Mouse (Mus musculus) layer of hippocampus, adult 9-11 months (tissue): ENCODE data around the gene Ift80.
A peak's percentile ranks its signal among the peaks of the same experiment; 100 is the strongest.
"Not testable (repeated sequence)": the region's sequence is repeated elsewhere in the genome, so short reads cannot be mapped to it uniquely, and the experiment has no call there.

Experiments used
- DNase-seq: peaks from one replicate; pipeline ENCODE4 v3.0.0; 2022

Gene Ift80

DNA sequence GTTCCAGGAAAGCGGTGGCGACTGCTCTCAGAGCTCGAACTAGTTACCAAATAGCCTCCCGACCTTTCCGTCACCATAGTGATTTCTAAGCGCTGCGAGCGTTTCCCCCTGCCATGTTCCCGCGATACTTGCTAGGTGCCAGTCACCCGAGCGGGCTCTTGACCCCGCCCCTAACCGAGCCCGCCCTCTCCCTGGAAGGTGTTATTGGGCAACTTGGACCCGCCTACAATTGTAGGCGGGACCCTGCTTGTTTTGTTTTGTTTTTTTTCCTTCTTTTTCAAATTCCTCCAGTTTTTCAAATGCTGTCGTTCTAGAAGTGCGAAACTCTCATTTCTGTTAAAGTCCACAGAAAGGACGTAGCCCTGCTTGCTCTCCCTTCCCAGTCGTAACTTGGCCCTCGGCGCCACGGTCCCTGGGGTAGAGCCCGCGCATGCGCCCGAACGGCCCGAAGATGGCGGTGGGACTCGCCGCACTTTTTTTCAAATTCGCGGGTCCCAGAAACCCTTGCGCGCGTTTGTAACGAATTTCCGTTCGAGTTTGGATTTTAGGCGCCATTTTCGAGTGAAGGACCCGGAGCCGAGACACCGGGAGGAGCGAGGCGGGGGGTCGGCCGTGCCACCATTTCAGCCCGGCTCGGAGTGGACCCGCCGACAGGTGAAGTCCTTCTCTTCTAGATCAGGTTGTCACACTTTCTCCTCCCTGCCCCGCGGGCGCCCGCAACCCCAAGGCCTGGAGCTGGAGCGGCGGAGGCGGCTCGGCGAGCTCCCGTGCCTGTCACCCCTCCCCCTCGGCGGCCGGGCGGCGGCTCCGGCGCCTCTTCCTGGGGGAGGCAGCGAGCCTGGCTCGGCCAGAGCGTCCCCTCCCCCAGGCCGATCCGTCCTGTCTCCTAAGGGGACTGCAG lies at the start of gene Ift80, which contains the start of gene Smc4:
Gene Ift80, minus strand, starts transcription at position 134 of the 901 bp plus-strand sequence.
Gene Smc4, plus strand, starts transcription at position 302 of the 901 bp plus-strand sequence.
- DNase-seq, result peak; percentile 95

DNA sequence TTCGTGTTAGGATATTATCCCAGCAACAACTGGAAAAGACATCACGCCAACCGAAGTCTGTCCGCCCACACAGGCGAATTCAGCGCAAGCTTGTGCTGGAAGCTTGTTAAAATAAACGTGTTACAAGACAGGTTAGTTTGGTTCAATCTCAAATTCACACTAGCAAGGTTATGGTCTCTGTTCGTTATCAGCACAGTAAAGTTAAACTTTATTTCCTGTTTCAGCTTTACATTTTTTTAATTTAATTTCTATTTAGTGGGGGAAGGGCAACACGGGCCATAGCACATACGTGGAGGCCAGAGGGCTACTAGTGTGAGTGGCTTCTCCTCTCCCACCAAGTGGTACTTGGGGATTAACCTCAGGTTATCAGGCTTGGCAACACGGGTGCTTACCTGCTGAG lies 47.5 kb upstream of the Ift80 start:
- no peak for DNase-seq

DNA sequence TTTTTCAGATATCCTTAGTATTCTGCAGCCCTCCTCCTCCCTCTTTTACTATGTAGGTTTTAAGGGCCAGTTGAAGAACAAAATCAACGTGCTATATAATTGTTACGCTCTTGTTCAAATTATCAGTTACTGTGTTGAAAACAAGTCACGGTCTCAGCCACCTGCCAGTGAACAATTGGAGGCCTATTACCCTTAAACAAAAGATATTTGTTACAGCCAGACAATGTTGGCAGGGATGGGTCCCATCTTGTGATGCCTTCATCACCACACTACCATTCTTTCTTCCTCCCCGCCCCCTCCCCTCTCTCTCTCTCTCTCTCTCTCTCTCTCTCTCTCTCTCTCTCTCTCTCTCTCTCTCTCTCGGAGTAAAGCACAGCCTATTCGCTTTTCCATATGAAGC lies 44.6 kb upstream of the Ift80 start:
- peak; percentile 77 for DNase-seq

DNA sequence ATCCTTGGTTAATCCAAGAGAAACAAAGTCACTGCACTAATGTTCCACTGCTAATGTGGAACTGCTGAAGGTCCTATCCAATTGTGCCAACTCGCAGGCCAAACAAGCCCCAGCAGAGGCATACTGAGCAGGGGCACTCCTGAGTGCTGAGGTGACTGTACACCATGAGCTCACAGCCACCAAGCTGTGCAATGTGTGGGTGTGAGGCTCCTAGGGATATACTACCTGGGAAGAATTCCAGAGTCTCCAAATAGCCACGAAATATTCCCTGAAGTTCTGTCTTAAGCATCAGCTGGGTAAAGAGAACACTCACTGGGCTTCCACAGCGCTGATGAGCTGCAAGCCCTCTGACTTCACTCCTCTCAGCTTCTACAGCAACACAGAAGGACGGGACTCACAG lies 43.3 kb upstream of the Ift80 start:
- no peak for DNase-seq

DNA sequence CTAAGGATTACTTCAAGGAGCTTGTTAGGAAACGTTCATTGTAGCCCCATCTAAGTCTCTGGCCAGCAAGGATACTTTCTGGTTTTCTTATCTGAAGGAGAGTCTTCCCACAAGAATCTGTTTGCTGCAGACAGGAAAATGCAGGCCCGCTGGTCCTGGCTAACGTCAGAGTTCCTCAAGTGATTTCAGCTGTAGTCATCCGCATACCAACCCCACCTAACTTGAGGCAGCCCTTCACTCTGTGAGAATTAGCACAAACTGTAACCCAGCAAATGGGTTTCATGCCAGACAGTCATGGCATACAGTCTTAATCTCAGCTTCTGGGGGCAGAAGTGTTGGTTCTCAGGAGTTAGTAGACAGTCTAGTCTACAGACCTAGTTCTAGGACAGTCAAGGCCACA lies 42.1 kb upstream of the Ift80 start:
- no peak for DNase-seq

DNA sequence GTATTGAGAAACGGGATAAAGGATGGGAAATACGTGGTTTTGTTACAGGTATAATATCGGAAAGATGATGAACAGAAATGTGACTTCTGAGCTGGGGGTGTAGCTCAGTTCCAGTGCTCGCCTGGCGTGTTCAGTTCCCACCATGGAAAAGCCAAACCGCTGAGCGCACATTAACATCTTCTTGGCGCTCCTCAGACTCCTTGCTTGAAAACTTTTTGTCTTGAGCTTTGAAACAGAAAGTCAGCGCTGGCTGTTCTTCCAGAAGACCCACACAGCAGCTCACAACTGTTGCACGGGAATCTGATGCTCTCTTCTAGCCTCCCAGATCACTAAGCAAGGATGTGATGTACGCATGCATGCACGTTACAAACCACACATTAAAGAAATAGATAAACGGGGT lies 41.4 kb upstream of the Ift80 start:
- no peak for DNase-seq

DNA sequence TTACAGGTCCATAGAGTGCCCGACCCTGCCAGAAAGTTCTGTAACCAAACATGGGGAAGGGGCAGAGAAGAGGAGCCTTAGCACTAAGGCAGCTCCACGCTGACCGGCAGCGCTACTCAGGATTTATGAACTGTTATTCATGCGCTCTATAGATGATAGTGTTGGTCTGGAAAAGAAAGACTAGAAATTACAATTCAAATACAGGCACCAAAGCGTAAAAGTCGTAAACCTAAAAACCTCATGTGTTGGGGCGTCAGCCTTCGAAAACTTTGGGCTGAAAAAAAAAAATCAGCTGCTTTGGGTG lies 41.0 kb upstream of the Ift80 start:
- DNase-seq, result no peak

DNA sequence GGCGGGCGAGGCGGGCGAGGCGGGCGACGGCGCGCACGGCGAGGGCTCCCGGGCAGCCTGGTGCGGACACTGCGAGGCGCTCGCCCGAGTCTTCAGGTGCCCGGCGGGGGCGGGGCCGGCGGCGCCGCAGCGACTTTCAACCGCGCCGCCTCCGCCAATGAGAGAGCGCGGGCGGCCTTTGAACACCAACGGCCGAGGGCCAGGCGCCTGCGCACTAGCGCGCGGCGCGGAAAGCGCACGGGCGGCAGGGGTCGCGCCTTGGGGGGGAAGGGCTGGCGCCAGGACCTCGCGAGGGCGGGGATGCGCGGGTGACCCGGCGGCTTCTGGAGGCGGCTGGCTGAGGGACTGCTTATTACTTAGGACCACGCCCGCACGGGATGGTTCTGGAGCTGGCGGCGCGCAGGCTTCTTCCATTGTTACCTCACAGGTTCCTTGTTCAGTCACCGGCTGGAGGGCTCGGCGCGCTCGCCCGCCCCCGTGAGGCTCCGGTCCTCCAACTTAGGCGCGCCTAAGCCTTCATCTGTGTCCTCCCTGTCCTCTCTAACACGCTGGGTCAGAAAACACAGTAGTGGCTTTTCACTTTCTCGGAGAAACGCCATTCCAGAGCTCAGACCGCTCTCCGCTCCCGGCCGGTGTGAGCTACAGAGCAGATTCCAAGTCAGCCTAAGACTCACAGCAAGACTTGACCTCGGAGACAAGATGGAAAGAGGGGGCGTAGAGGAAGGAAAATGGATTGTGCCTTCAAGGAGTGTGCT lies 40.5 kb upstream of the Ift80 start, which contains the start of gene Trim59:
Gene Trim59, minus strand, starts transcription at position 111 of the 755 bp plus-strand sequence.
- peak; percentile 89 for DNase-seq

DNA sequence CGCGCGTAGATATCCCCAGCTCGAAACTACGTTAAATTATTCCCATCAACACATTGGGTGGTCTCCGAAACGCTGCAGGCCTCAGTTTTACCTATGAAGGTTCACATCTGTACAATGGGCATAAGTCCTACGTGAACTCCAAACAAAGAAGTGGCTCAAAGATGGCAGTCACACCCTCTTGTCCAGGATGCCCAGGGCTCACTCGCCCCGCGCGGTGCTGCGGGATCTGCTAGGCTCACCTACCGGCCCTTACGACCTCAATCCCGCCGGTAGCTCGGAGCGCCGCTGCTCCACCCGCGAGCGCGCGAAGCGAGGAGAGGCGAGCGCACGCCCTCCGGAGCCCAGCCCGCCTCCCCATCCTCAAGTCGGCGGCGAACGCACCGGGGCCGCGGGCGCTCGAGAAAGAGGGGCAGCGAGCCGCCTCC lies 39.8 kb upstream of the Ift80 start:
- no peak for DNase-seq

DNA sequence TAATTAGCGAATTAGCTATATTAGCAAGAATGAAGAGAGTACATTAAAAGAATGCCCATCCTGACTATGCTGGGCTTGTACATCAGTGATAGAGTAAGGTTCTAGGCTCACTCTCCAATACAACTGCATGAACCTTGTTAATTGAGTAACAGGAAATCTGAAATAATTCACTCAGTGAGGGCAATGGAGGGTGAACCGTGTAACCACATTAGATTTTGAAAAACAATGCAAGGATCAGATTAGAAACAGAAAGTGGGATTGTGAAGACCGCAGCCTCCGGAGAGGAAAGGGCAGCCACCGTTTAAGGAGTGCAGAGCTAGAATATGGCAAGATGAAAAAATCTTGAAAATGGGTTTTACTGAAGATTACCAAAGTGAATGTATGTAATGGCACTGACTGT lies 36.9 kb upstream of the Ift80 start:
- no peak for DNase-seq

DNA sequence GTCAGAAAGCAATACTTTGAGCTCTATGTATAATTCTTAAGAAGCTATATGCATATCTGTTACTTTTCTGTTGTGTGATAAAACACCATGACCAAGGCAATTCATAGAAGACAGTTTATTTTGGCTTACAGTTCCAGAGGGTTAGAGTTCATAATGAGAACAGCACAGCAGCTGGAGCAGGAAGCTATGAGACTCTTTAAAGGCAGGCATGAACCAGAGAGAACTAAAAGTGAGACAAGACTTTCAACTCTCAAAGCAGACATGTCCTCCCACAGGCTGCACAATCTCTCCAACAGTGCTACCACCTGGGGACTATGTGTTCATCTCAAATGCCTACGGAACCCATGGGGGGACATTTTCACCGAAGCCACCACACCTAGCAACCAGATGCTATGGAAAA lies 35.7 kb upstream of the Ift80 start:
- no peak for DNase-seq

DNA sequence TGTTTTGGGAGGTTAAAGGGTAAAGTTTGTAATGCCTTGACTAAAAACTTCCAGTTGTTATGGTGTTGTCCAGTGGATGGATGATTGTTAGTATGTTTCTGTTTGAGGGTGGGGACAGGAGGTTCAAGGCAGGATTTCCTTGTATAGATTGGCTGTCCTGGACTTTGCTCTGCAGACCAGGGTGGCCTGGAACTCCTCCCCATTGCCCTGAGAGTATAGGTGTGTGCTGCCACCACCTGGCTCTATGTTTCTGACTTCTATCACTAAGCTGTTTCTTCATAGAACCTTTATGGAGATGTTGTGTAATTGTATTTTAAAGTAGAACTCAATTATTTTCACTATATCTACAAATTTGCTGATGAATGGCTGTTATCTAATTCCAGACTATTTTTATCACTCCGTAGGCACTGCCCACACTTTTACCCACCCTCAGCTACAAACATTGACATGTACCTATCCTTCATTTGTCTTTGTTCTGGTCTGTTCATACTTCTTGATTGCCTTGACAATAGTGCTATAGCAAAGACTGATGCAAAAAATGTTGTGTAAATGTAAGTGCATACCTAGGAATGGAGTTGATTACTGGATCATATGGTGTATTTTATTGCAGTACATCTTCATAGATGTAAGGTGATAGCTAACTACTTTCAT lies 21.9 kb upstream of the Ift80 start:
- DNase-seq, result no peak

DNA sequence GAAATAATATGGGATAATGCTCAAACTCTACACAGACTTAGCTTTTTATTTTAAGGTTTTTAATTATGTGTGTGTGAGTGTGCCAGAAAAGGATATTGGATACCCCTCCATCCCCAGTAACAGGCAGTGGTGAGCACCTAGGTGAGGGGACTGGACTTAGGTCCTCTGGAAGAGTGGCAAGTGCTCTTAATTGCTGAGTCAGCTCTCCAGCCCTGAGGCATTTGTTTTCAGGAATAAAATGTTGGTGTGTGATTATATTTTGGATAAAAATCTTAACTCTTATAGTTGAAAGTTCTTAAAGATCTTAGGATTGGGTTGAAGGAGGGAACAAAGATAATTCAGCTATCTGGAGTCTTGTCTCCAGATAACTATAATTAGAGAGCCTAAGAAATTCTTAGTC lies 16.4 kb upstream of the Ift80 start:
- no peak for DNase-seq

DNA sequence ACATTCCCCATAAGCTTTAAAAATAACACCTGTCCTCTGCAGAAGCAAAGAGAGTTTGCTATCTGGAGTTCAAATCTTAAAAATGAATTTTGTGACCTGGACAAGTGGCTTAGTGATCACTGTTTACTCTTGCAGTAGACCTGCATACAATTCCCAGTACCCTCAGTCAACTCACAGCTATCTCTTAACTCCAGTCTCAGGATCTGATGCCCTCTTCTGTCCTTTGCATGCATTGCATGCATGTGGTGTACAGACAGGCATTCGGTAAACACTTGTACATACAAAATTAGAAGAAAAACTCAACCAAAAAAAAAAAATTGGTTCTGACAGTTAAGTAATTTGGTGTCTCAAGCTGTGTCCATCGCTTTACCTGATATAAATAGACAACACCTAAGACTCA lies 15.9 kb upstream of the Ift80 start:
- no peak for DNase-seq

DNA sequence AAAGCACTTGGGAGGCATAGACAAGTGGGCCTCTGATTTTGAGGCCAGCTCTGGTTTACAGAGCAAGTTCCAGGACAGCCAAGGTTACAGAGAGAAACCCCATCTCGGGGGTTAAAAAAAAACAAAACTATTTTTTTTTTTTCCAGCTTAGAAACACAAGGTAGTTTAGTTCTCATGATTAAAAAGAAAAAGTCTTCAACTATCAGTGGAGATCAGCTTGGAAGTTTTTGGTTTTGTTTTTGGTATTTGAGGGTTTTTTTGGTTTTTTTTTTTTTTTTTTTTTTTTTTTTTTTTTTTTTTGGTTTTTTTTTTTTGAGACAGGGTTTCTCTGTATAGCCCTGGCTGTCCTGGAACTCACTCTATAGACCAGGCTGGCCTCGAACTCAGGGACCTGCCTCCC lies 14.3 kb upstream of the Ift80 start:
- DNase-seq, result not testable (repeated sequence)

DNA sequence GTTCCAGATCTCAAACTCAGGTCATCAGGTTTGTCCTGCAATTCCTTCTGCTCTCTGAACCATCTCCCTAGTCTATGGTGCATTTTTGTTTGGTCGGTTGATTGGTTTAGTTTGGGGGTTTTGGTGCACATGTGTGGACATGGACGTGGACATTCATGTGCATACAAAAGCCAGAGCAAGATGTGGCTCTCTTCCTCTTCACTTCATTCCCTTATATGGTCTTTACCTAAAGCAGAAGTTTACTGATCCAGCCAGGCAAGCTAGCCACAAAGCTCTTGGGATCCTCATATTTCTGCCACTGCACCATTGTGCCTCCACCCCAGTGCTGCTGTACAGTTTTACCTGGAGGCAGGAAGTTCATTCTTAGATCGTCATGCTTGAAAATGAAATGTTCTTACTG lies 12.8 kb upstream of the Ift80 start:
- no peak for DNase-seq

DNA sequence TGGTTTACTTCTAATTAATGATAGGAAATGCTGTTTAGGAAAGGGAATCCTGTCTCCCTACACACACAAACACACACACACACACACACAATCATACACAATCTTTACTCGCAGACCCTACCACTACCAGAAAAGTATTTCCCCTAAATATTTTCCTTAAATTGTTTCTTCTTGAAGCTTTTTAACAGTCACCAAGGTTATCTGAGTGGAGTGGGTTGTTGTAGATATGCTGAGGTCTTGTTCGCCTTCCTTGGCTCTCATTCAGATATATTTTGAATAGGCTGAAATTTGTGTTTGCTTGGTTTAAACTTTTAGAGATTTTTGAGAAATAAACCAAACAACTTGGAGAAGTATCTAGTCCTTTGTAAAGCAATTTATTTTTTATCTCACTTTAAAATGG lies 4.5 kb upstream of the Ift80 start:
- no peak for DNase-seq

DNA sequence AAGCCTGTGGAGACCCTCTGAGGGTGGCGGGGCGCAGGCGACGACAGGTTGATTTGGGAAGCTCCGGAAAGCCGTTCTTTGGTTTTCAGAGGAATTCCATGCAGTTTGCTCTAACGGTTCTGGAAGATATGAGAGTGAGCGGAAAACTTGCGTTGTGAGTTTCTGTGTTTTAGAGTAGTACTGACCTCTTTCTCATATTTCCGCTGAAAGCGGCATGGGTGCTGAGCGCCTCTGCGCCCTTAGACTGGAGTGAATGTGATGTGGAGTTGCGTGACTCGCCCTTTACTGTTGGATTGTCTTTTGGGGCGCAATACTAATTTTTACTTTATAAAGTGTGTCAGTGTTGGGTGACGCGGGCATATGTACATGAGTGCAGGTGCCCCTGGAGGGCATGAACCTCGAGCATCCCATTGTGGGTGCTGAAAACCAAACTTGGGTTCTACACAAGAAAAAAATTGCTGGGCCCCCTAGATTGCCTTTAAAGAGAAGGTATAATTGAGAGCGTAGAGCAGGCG lies 1.9 kb upstream of the Ift80 start:
- no peak for DNase-seq

DNA sequence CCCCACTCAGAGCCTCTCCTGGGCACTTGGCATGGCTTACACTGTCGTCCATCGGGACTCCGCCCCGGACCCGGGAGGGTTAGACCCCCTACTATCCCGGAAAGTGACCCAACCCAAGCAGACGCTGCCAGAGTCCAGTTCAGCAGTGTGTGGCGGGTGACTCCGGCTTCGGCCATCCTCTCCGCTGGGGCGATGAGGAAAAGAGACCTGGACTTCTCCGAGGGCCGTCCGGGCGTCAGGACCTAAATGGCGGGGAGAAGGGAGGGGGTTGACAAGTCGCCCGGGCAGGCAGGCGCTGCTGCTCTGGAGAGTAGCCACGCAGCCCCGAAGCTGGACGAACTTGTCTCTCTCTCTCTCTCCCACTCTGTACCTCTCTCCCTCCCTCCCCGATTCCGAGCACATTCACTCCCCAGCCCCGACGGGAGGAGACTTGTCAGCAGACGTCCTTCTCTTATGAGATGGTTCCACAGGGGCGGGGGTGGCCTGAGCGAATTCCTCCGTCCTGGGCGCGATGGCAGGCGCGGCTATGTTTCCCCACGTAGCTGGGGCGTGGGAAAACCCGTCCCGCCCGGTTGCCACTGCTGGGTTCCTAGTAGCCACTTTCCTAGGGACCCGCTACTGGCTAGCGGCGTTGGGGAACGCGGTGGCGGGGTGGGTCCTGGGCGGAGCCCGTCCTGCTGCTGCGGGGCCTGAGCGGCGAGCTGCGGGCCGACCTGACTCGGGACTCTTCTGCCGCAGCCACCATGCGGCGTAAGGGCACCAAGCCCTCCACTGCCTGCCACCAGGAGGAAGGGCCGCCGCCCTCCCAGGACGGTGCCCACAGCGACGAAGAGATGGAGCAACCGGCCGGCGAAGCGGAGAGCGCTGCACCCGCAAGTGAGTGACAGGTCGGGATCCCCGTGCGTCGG lies 1.2 kb upstream of the Ift80 start:
- peak; percentile 32 for DNase-seq

DNA sequence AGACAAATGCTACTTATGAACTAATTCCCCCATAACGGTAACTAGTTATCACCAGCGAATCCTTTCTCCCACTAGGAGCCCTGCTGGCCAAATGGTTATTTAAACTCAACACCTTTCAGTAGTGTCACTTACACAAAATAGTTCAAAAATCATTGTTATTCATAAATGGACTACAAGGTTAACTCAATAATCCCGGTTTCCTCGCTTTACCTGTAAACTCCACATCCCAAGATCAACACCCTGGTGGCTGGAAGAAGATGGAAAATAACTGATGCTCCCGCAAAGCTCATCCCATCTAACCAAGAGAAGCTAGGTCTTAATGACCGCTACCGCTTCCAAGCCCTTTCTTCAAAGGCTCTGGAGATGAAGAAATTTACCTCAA lies 324 bp downstream of the Ift80 start:
- DNase-seq, result no peak

DNA sequence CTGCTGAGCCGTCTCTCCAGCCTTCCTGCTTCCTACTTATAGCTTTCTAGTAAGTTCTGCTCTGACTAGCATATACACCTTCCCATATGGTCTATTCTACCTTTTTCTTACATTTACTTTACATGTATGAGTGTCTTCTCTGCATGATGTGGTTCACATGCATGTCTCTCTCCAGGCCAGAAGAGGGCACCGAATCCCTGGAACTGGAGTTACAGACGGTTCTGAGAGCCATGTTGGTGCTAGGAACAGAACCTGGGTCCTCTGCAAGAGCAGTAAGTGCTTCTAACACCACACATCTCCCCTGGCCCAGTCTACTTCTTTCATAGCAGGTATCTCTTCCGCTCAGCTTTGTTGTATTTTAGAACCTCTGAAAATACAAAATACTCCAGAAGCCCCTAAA lies 1.6 kb downstream of the Ift80 start:
- DNase-seq, result no peak

DNA sequence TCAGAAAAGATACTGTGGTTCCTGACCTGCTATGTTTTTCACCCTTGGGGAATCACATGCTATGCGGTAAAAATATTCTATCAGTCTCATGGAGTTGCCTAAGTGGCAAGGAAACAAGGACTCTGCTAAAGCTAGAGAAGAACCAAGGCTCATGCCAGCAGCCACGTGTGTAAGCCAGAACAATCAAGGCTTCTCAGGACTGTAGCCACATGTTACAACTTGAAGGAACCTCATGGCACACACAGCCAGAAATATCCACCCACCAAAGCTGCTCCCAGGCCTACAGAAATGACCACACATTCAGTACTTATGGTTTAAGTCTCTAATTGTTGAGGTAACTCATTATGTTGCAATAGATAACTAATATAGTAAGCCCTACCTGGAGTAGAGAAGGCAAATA lies 17.8 kb downstream of the Ift80 start:
- DNase-seq, result no peak
